Mouse (Mus musculus) stomach, embryonic 16.5 days (tissue): ENCODE data around the gene Nxpe5. TPM values are rescaled to one million over a fixed set of nuclear protein-coding genes. Genes with fewer than 3 reads are reported as not detected.
A peak's percentile ranks its signal among the peaks of the same experiment; 100 is the strongest.

Experiments
- ATAC-seq: fragments of 200-750 bp; cut with Nextera tagmentation; 2 replicates; pipeline ENCODE4 v1.8.0; 2017; ENCODE audit warnings: moderate number of reproducible peaks, moderate TSS enrichment; ENCODE audit not compliant: insufficient read depth, low FRiP score
- H3K27ac ChIP-seq: fragments of 300-500 bp; sonication (generic); 2 replicates; pipeline ENCODE4 v1.5.1; 2014; ENCODE audit warnings: low read length
- H3K27me3 ChIP-seq: fragments of 300-500 bp; sonication (generic); 2 replicates; pipeline ENCODE4 v1.6.1; 2014; ENCODE audit warnings: low read length, control low read depth, mixed read lengths; ENCODE audit not compliant: control insufficient read depth, insufficient read depth
- H3K36me3 ChIP-seq: fragments of 300-500 bp; sonication (generic); 2 replicates; pipeline ENCODE4 v1.6.1; 2014; ENCODE audit warnings: low read length; ENCODE audit not compliant: control insufficient read depth, insufficient read depth
- H3K4me1 ChIP-seq: fragments of 300-500 bp; sonication (generic); 2 replicates; pipeline ENCODE4 v1.6.1; 2014; ENCODE audit warnings: low read length, control low read depth, mixed read lengths; ENCODE audit not compliant: control insufficient read depth, insufficient read depth
- H3K4me2 ChIP-seq: fragments of 300-500 bp; sonication (generic); 2 replicates; pipeline ENCODE4 v1.6.1; 2014; ENCODE audit warnings: low read depth, low read length, mixed read lengths
- H3K4me3 ChIP-seq: fragments of 300-500 bp; sonication (generic); replicated peaks from 2 replicates; pipeline ENCODE4 v1.5.1; 2014; ENCODE audit warnings: mild to moderate bottlenecking, low read length
- H3K9ac ChIP-seq: fragments of 300-500 bp; sonication (generic); 2 replicates; pipeline ENCODE4 v1.6.1; 2014; ENCODE audit warnings: low read length
- H3K9me3 ChIP-seq: fragments of 300-500 bp; sonication (generic); replicated peaks from 2 replicates; pipeline ENCODE4 v1.6.1; 2016; ENCODE audit warnings: low read length, control low read depth; ENCODE audit not compliant: control insufficient read depth
- WGBS: fragments of 180-500 bp; shearing (Covaris S2); extraction: QIAGEN DNeasy Blood & Tissue Kit; methylation state at CpG from one replicate; pipeline ENCODE4 v1.1.7; 2014; 5-methylcytosine and 5-hydroxymethylcytosine counted together
- polyA plus RNA-seq: library from polyadenylated mRNA; unstranded; fragments of >200 nt; fragmentation: Nextera tagmentation; extraction: Ambion mirVana; gene quantifications from 2 replicates; pipeline ENCODE4 v1.2.1, GENCODE M21; 2015

Gene Nxpe5
- polyA plus RNA-seq, 1 experiment from 2014 or later: 0.06 TPM

- no peaks in the 10 kb centered on the region for H3K27me3 ChIP-seq
- H3K36me3 ChIP-seq: peaks cover 8% of the 10 kb centered on the region
- no peak overlapping the region for H3K4me2 ChIP-seq
- WGBS: 96% methylated on average over 4 of the region's 4 CpGs
- H3K4me1 ChIP-seq: peaks cover 17% of the 10 kb centered on the region
- no peaks in the 10 kb centered on the region for H3K9me3 ChIP-seq
- ATAC-seq: no peak
- no peak overlapping the region for H3K9ac ChIP-seq
- no peak overlapping the region for H3K4me3 ChIP-seq
- H3K27ac ChIP-seq: no peak overlapping the region
These were observed 40.0 kb downstream of the Nxpe5 start for GRCm38 (mm10) chr5:138265712-138266111.

GRCm38 (mm10) chr5:138267114-138267513 is 41.4 kb downstream of the Nxpe5 start:
- Histone ChIP-seq H3K4me3 (no peak overlapping the region), H3K27ac (no peak overlapping the region), H3K4me2 (no peak overlapping the region), H3K4me1 (peaks cover 19% of the 10 kb centered on the region), H3K36me3 (no peaks in the 10 kb centered on the region), H3K9ac (no peak overlapping the region), H3K9me3 (no peaks in the 10 kb centered on the region), H3K27me3 (no peaks in the 10 kb centered on the region)
- WGBS: 89% methylated on average over 3 of the region's 3 CpGs
- no peak for ATAC-seq

- Histone ChIP-seq H3K36me3 (no peaks in the 10 kb centered on the region), H3K27me3 (no peaks in the 10 kb centered on the region), H3K4me2 (no peak overlapping the region), H3K9ac (no peak overlapping the region), H3K4me1 (peaks cover 11% of the 10 kb centered on the region), H3K4me3 (no peak overlapping the region), H3K27ac (no peak overlapping the region), H3K9me3 (no peaks in the 10 kb centered on the region)
- 65% methylated on average over 4 of the region's 4 CpGs for WGBS
- no peak for ATAC-seq
These were observed 43.3 kb downstream of the Nxpe5 start for GRCm38 (mm10) chr5:138268980-138269379.

- Histone ChIP-seq H3K27ac (no peak overlapping the region), H3K27me3 (no peaks in the 10 kb centered on the region), H3K4me2 (no peak overlapping the region), H3K36me3 (no peaks in the 10 kb centered on the region), H3K9ac (no peak overlapping the region), H3K9me3 (no peaks in the 10 kb centered on the region), H3K4me3 (no peak overlapping the region), H3K4me1 (peaks cover 18% of the 10 kb centered on the region; the same call in 1 of the 2 replicates)
- no peak for ATAC-seq
- WGBS: 50% methylated on average over 3 of the region's 3 CpGs
These were observed 45.5 kb downstream of the Nxpe5 start for GRCm38 (mm10) chr5:138271232-138271631.

GRCm38 (mm10) chr5:138272409-138272923 is 46.8 kb downstream of the Nxpe5 start, which contains the start of gene Gal3st4:
Gene Gal3st4, minus strand, starts transcription at chr5:138272840.
- Histone ChIP-seq H3K27me3 (no peaks in the 10 kb centered on the region), H3K27ac (peak within 1 kb of the TSS; percentile 73), H3K4me3 (peak within 1 kb of the TSS; percentile 36), H3K36me3 (no peaks in the 10 kb centered on the region), H3K4me1 (peaks cover 19% of the 10 kb centered on the region; the same call in 1 of the 2 replicates), H3K4me2 (peak within 1 kb of the TSS; percentile 49), H3K9ac (peak within 1 kb of the TSS; percentile 68), H3K9me3 (no peaks in the 10 kb centered on the region)
- ATAC-seq: peak; percentile 59; the same call in 1 of the 2 replicates
- WGBS: 4% methylated on average over 12 of the region's 12 CpGs

- WGBS: 73% methylated on average over 8 of the region's 8 CpGs
- H3K27me3 ChIP-seq: no peaks in the 10 kb centered on the region
- no peak for ATAC-seq
- no peaks in the 10 kb centered on the region for H3K36me3 ChIP-seq
- H3K4me3 ChIP-seq: no peak overlapping the region
- H3K27ac ChIP-seq: no peak overlapping the region
- no peaks in the 10 kb centered on the region for H3K9me3 ChIP-seq
- H3K4me2 ChIP-seq: no peak overlapping the region
- peaks cover 24% of the 10 kb centered on the region; the same call in 1 of the 2 replicates for H3K4me1 ChIP-seq
- no peak overlapping the region for H3K9ac ChIP-seq
These were observed 48.5 kb downstream of the Nxpe5 start for GRCm38 (mm10) chr5:138274186-138274585.

- WGBS: 32% methylated on average over 41 of the region's 41 CpGs
- H3K4me3 ChIP-seq: peak overlapping the region; percentile 22; the same call in 1 of the 2 replicates
- peaks cover 29% of the 10 kb centered on the region; the same call in 1 of the 2 replicates for H3K4me1 ChIP-seq
- peak overlapping the region; percentile 57 for H3K9ac ChIP-seq
- no peak for ATAC-seq
- peak overlapping the region; percentile 53 for H3K27ac ChIP-seq
- peak overlapping the region; percentile 48 for H3K4me2 ChIP-seq
- peaks cover 1% of the 10 kb centered on the region; the same call in 1 of the 2 replicates for H3K9me3 ChIP-seq
- H3K36me3 ChIP-seq: no peaks in the 10 kb centered on the region
- H3K27me3 ChIP-seq: no peaks in the 10 kb centered on the region
These were observed 49.7 kb downstream of the Nxpe5 start for GRCm38 (mm10) chr5:138275216-138276050.

GRCm38 (mm10) chr5:138277994-138278393 is 52.3 kb downstream of the Nxpe5 start:
- ATAC-seq: no peak
- H3K36me3 ChIP-seq: no peaks in the 10 kb centered on the region
- peaks cover 4% of the 10 kb centered on the region; the same call in 1 of the 2 replicates for H3K9me3 ChIP-seq
- no peaks in the 10 kb centered on the region for H3K27me3 ChIP-seq
- H3K27ac ChIP-seq: no peak overlapping the region
- H3K4me2 ChIP-seq: no peak overlapping the region
- peaks cover 23% of the 10 kb centered on the region; the same call in 1 of the 2 replicates for H3K4me1 ChIP-seq
- H3K9ac ChIP-seq: no peak overlapping the region
- no peak overlapping the region for H3K4me3 ChIP-seq
- WGBS: 92% methylated on average over 7 of the region's 7 CpGs
